Mouse (Mus musculus) neural tube, embryonic 11.5 days (tissue): ENCODE data around the gene Csrp3. TPM values are rescaled to one million over a fixed set of nuclear protein-coding genes. Genes with fewer than 3 reads are reported as not detected.

Source experiments
- ATAC-seq: fragments of 200-750 bp; cut with Nextera tagmentation; 2 replicates; pipeline ENCODE4 v1.8.0; 2017; ENCODE audit warnings: moderate number of reproducible peaks, mild to moderate bottlenecking, moderate TSS enrichment, moderate library complexity; ENCODE audit not compliant: insufficient read depth, low FRiP score, low TSS enrichment
- DNase-seq: peaks from one replicate; pipeline ENCODE4 v3.0.0-alpha.2; 2015; ENCODE audit warnings: low spot score
- H3K27ac ChIP-seq: fragments of 300-500 bp; sonication (generic); 2 replicates; pipeline ENCODE4 v1.5.1; 2014; ENCODE audit warnings: low read depth, mild to moderate bottlenecking, low read length
- H3K27me3 ChIP-seq: fragments of 300-500 bp; sonication (generic); 2 replicates; pipeline ENCODE4 v1.6.1; 2014; ENCODE audit warnings: mild to moderate bottlenecking, low read length, mixed read lengths; ENCODE audit not compliant: control insufficient read depth, insufficient read depth
- H3K36me3 ChIP-seq: fragments of 300-500 bp; sonication (generic); 2 replicates; pipeline ENCODE4 v1.6.1; 2014; ENCODE audit warnings: mild to moderate bottlenecking, low read length, moderate library complexity, mixed read lengths; ENCODE audit not compliant: control insufficient read depth, insufficient read depth
- H3K4me1 ChIP-seq: fragments of 300-500 bp; sonication (generic); 2 replicates; pipeline ENCODE4 v1.6.1; 2014; ENCODE audit warnings: low read length, mixed read lengths; ENCODE audit not compliant: control insufficient read depth, insufficient read depth
- H3K4me2 ChIP-seq: fragments of 300-500 bp; sonication (generic); 2 replicates; pipeline ENCODE4 v1.6.1; 2014; ENCODE audit warnings: low read depth, mild to moderate bottlenecking, moderate library complexity
- H3K4me3 ChIP-seq: fragments of 300-500 bp; sonication (generic); 2 replicates; pipeline ENCODE4 v1.5.1; 2014; ENCODE audit warnings: low read depth, low read length
- H3K9ac ChIP-seq: fragments of 300-500 bp; sonication (generic); 2 replicates; pipeline ENCODE4 v1.6.1; 2014; ENCODE audit warnings: mild to moderate bottlenecking, low read length
- H3K9me3 ChIP-seq: fragments of 300-500 bp; sonication (generic); 2 replicates; pipeline ENCODE4 v1.6.1; 2016; ENCODE audit warnings: low read length; ENCODE audit not compliant: control insufficient read depth
- WGBS: fragments of 180-500 bp; shearing (Covaris S2); extraction: QIAGEN DNeasy Blood & Tissue Kit; methylation state at CpG from one replicate; pipeline ENCODE4 v1.1.7; 2014; 5-methylcytosine and 5-hydroxymethylcytosine counted together
- polyA plus RNA-seq: library from polyadenylated mRNA; unstranded; fragments of >200 nt; fragmentation: Nextera tagmentation; extraction: Ambion mirVana; gene quantifications from 2 replicates; pipeline ENCODE4 v1.2.1, GENCODE M21; 2014

The Csrp3 gene
- polyA plus RNA-seq, 1 experiment from 2014 or later: 2.4 TPM

DNA sequence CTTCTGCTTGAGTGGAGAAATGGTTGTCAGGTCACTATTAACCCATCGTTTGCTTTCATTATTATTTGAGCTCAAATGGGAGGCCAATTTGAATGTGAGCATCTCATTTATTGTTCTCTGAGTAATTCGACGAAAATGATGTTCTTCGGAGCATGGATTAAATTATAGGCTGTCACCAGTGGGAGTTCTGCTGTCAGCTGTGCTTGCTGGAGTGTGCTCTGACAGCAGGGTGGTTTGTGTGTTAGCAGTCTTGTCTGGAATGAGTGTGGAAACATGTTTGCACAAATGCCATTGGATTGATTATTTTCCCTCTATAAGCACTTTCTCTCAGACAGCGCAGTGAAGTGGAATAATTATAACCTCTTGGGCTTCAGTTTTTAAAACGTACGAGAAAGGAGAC, 44.5 kb downstream of the Csrp3 start:
- Histone ChIP-seq H3K36me3 (peaks cover 4% of the 10 kb centered on the region; the same call in 1 of the 2 replicates), H3K9ac (no peak overlapping the region), H3K27ac (no peak overlapping the region), H3K4me2 (no peak overlapping the region), H3K9me3 (no peaks in the 10 kb centered on the region), H3K4me1 (no peaks in the 10 kb centered on the region), H3K27me3 (no peaks in the 10 kb centered on the region), H3K4me3 (no peak overlapping the region)
- 89% methylated on average over 7 of the region's 7 CpGs for WGBS
- DNase-seq: no peak
- ATAC-seq: no peak

DNA sequence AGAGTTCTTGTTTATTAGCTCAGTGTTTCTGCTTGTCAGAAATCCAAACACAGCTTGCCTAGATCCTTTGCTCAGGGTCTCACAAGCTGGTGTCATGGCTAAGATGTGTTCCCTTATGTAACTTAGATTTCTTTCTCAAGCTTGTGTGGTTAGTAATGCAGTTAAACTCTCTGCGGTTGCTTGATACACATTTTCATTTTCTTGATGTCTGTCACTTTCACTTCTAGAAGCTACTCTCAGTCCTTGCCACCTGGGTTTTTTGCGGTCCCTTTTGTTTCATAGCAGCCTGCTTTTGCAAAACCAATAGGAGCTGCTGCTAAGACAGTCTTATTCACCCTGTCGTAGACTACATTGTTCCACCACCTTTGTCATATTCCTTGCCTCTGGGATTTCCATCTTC, 52.7 kb downstream of the Csrp3 start:
- Histone ChIP-seq H3K27me3 (no peaks in the 10 kb centered on the region), H3K4me1 (no peaks in the 10 kb centered on the region), H3K27ac (no peak overlapping the region), H3K9ac (no peak overlapping the region), H3K9me3 (no peaks in the 10 kb centered on the region), H3K36me3 (no peaks in the 10 kb centered on the region), H3K4me3 (no peak overlapping the region), H3K4me2 (no peak overlapping the region)
- ATAC-seq (no peak), DNase-seq (no peak)
- 85% methylated on average over 3 of the region's 3 CpGs for WGBS

DNA sequence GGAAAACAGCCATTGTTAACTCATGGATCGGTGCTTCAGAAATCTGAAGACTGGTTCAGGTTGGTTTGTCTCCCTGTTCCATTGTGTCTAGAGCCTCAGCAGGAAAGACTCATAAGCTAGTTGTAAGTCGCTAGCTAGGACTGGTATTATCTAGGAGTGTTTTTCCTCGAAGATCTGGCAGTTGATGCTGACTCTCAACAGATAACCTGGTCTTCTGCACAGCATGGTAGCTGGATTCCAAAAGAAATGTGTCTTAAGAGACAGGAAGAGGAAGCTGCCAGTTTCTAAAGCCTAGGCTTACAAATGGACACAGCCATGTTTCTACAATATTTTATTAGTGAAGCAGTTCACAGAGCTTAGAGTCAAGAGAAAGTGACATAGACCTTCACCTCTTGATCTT, 56.4 kb downstream of the Csrp3 start:
- Histone ChIP-seq H3K4me1 (no peaks in the 10 kb centered on the region), H3K9me3 (no peaks in the 10 kb centered on the region), H3K36me3 (no peaks in the 10 kb centered on the region), H3K4me3 (no peak overlapping the region), H3K9ac (no peak overlapping the region), H3K27ac (no peak overlapping the region), H3K4me2 (no peak overlapping the region), H3K27me3 (no peaks in the 10 kb centered on the region)
- no peak for DNase-seq
- ATAC-seq: no peak
- 87% methylated on average over 3 of the region's 3 CpGs for WGBS

DNA sequence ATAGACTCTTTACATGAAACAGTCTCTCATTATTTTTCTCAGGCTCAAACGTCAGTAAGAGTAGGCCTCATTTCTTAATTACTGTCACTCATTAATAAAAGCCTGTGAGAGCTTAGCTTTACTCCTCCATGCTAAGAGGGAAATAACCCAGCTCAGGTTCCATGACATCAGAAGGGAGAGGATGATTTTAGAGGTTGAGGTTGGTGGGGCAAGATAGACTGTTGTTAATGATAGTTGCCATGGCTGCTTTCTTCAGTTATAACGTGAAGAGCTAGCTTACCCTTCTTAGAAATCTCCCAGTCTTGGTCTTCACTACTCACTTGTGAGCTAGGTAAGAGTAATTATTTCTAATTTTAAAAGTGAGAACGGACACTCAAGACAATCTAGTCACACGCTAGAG, 57.7 kb downstream of the Csrp3 start:
- DNase-seq (no peak), ATAC-seq (no peak)
- H3K9ac ChIP-seq: no peak overlapping the region
- H3K4me3 ChIP-seq: no peak overlapping the region
- no peak overlapping the region for H3K27ac ChIP-seq
- no peak overlapping the region for H3K4me2 ChIP-seq
- H3K9me3 ChIP-seq: no peaks in the 10 kb centered on the region
- 55% methylated on average over 4 of the region's 4 CpGs for WGBS
- H3K36me3 ChIP-seq: no peaks in the 10 kb centered on the region
- no peaks in the 10 kb centered on the region for H3K27me3 ChIP-seq
- no peaks in the 10 kb centered on the region for H3K4me1 ChIP-seq

DNA sequence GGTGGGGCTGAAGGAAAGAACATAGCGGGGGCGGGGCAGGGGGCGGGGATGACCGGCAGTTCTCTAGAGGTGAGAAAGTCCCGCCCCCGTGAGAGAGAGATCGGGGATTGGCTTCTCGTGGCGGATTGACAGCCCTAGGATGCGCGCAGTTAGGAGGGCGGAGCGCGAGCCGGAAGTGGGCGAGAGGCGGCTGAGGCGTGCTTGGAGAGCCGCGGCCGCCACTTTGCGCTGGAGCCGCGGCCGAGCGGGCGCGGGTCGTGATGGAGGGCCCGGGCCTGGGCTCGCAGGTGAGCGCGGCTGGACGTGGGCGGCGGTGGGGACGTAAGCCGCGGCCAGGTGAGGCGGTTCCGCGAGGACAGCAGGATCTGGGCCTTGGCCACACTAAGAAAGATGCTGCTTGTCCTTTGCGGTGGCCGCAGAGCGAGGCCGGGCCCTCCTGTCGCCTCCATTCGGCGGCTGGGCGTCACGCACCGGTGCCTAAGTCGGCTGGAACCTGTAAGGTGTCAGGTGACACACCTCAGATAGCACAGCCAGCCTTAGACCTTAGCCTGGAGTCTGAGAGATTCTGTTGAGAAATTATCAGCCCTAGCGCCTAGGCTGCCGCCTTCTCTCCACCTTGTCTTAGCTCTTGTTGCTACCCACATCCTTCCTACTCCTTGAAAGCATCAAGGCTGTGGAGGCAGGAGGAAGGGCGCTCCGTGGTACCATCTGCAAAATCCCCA, 58.8 kb downstream of the Csrp3 start, which contains the start of gene Zdhhc13:
Zdhhc13 (plus strand) TSS at position 153 of the 722 bp plus-strand sequence.
- H3K4me1 ChIP-seq: no peaks in the 10 kb centered on the region
- peak within 1 kb of the TSS; percentile 58 for H3K4me2 ChIP-seq
- H3K36me3 ChIP-seq: no peaks in the 10 kb centered on the region
- WGBS: under 1% methylated on average over 56 of the region's 57 CpGs
- peak within 1 kb of the TSS; percentile 67 for H3K9ac ChIP-seq
- DNase-seq: peak; percentile 93
- ATAC-seq: peak; percentile 99
- H3K9me3 ChIP-seq: no peaks in the 10 kb centered on the region
- H3K27ac ChIP-seq: no peak within 1 kb of the TSS; the same call in 1 of the 2 replicates
- H3K4me3 ChIP-seq: peak within 1 kb of the TSS; percentile 62
- H3K27me3 ChIP-seq: no peaks in the 10 kb centered on the region

DNA sequence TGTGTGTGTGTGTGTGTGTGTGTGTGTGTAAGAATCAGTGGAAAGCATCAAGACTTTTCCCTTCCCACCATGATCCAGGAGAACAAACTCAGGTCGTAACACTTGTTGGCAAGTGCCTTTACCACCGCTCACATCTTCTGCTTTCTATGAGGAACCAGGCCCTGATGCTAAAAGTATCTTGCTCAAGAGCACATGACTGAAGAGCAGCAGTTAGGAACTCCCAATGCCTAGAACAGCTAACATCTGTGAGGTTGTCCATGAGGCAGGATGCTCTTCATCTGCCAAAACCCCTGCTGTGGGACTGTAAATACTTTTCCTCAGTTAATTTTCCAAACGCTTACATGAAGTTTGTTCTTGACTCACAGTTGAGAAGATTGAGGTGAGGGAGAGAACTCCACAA, 59.5 kb downstream of the Csrp3 start:
- Histone ChIP-seq H3K36me3 (no peaks in the 10 kb centered on the region), H3K27ac (no peak overlapping the region), H3K9me3 (no peaks in the 10 kb centered on the region), H3K9ac (no peak overlapping the region), H3K4me3 (peak overlapping the region; percentile 62), H3K4me1 (no peaks in the 10 kb centered on the region), H3K4me2 (peak overlapping the region; percentile 58), H3K27me3 (no peaks in the 10 kb centered on the region)
- ATAC-seq (no peak; the same call in 1 of the 2 replicates), DNase-seq (no peak)
- WGBS: 63% methylated on average over 3 of the region's 3 CpGs

DNA sequence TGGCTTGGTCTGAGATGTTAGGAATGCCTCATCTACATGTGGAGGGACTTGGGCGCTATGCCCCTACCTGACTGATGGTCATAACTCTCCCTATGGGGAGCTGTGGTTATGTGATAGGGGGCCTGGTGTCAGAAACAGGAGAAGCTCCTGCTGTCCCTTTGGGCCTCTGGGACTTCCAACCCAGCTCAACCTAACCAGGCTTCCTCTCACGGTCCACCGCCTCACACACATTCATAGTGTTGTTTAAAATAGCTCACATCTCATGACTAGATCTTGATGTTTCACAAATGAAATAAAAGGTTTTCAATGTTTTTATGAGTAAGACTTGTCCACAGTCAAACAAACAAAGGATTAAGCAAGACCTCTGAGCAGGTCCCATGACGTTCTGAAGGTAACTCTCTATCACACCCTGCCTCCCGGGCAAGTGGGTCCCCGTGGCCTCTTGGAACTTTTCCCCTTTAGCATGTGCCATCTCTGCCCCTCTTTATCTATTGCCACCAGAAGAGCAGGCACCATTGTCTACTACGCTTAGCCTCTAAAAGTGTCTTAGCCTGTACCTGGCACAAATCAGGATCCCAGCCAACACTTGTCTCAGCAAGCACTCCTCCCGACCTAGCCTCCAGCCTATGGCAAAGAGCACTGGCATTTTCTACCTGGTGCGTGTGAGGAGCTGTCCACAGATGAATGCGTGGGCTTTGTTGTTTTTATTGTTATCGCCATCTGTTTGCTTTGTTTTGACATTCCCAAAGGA, 62.9 kb downstream of the Csrp3 start:
- 88% methylated on average over 11 of the region's 11 CpGs for WGBS
- H3K27ac ChIP-seq: no peak overlapping the region
- no peak overlapping the region for H3K4me3 ChIP-seq
- ATAC-seq (no peak), DNase-seq (no peak)
- H3K27me3 ChIP-seq: no peaks in the 10 kb centered on the region
- H3K4me1 ChIP-seq: no peaks in the 10 kb centered on the region
- H3K9ac ChIP-seq: no peak overlapping the region
- H3K9me3 ChIP-seq: no peaks in the 10 kb centered on the region
- no peaks in the 10 kb centered on the region for H3K36me3 ChIP-seq
- no peak overlapping the region for H3K4me2 ChIP-seq

DNA sequence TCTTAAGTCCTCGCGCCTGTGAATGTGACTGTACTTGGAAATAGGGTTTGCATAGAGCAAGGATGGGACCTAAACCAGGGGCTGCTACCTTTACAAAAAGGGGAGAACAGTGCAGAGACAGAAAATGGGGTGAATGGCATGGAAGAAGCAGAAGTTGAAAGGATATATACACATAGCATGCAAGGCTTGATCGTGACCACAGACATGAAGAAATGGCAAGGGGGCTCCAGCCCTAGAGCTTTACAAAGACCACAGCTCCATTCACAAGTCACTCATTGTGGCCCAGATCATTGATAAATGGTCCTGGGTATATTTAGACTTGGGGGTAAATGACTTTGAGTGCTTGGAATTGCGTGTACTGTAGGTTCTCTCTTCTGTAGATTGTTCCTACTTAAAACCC, 65.4 kb downstream of the Csrp3 start:
- DNase-seq (no peak), ATAC-seq (no peak)
- WGBS: 90% methylated on average over 4 of the region's 4 CpGs
- Histone ChIP-seq H3K27ac (no peak overlapping the region), H3K9ac (no peak overlapping the region), H3K4me2 (no peak overlapping the region), H3K9me3 (no peaks in the 10 kb centered on the region), H3K4me1 (no peaks in the 10 kb centered on the region), H3K4me3 (no peak overlapping the region), H3K27me3 (no peaks in the 10 kb centered on the region), H3K36me3 (no peaks in the 10 kb centered on the region)
